Mouse (Mus musculus): ENCODE results near the gene Drg2. TPM values are rescaled to one million over a fixed set of nuclear protein-coding genes. Genes with fewer than 3 reads are reported as not detected.

Drg2 gene
- 100 and 110 TPM in 2 replicates for polyA plus RNA-seq (2015; fragmentation: Nextera tagmentation; extraction: Ambion mirVana)

DNA sequence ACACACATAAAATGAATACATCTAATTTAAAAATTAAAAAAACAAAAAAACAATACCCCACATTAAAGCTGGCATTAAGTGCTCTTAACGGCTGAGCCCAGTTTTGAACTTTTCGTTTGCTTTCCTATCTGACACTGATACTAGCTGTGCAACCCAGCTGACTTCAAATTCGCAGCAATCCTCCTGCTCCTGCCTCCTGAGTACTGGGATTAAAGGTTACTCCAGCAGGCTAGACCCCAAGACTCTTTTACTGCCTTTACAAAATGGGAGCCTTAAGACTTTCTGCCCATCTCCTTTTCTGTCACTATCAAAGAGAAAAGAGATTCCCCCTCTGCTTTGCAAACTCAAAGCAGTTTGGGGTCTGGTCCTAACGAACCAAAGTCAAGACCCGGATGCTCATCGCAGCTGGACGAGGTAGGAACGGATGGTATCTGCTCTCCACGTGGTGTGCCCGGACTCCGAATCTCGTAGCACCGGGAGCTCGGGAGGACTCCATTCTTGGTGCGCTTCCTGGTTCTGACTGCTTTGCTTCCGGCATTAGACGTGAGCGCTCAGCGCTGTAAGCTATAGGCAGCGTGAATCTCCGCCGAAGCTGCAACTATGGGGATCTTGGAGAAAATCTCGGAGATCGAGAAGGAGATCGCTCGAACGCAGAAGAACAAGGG is at the start of gene Drg2:
Gene Drg2, plus strand, starts transcription at position 512 of the 665 bp plus-strand sequence.
- Histone ChIP-seq H3K27me3 (no peaks in the 10 kb centered on the region), H3K4me3 (peak within 1 kb of the TSS; percentile 84), H3K9ac (peak within 1 kb of the TSS; percentile 88), H3K4me2 (peak within 1 kb of the TSS; percentile 97), H3K36me3 (ENCODE audit: poor library complexity, severe bottlenecking) (peaks cover 32% of the 10 kb centered on the region), H3K27ac (peak within 1 kb of the TSS; percentile 10), H3K4me1 (peaks cover 18% of the 10 kb centered on the region), H3K9me3 (replicated peaks) (no peaks in the 10 kb centered on the region)
- 4% methylated on average over 27 of the region's 27 CpGs for WGBS
- ATAC-seq, result peak; percentile 97

DNA sequence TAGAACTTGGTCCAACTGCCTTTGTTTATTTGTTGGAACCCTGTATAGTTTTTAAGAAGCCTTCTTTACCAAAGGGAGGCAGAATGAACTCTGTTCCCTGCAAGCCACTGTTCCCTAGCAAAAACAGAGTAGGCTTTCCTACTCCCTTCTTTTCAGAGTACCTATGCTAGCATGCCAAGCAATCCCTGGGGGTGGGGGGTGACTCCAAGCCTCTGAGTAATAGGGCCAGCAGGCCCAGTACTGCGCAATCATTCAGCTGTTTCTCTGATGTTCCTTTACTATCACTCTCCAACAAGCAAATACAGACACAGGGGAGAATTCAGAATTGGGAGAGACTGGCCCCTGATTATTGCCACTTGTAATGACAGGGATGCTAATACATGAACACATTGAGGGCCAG is 47.8 kb upstream of the Drg2 start:
- H3K9me3 ChIP-seq (replicated peaks), result no peaks in the 10 kb centered on the region
- no peaks in the 10 kb centered on the region for H3K4me1 ChIP-seq
- no peak overlapping the region for H3K9ac ChIP-seq
- H3K27ac ChIP-seq, result no peak overlapping the region
- H3K27me3 ChIP-seq, result no peaks in the 10 kb centered on the region
- no peak for ATAC-seq
- peaks cover 77% of the 10 kb centered on the region for H3K36me3 ChIP-seq (ENCODE audit: poor library complexity, severe bottlenecking)
- no peak overlapping the region for H3K4me3 ChIP-seq
- WGBS, result 100% methylated on average over 1 of the region's 1 CpGs
- no peak overlapping the region for H3K4me2 ChIP-seq

DNA sequence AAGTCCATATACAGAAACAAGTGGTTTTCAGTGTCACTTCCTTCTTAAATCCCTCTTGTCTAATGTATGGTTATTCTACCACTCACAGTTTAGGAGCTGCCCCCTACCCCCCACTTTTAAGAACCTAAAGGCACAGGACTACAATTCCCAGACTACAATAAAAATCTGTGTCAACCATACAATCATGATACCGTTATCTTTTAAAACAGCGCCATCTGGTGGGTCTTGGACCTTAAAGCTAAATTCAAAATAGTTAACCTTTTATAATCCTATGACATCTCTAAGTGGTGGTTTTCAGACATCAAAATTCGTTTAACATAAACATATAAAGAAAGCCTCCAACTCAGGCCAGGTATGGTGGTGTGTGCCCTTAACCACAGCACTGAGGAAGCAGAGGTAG is 42.2 kb upstream of the Drg2 start:
- H3K4me3 ChIP-seq, result no peak overlapping the region
- no peak overlapping the region for H3K4me2 ChIP-seq
- no peak for ATAC-seq
- no peak overlapping the region for H3K27ac ChIP-seq
- H3K9ac ChIP-seq, result no peak overlapping the region
- no peaks in the 10 kb centered on the region for H3K27me3 ChIP-seq
- WGBS, result 14% methylated on average over 3 of the region's 3 CpGs
- peaks cover 23% of the 10 kb centered on the region for H3K4me1 ChIP-seq
- H3K36me3 ChIP-seq (ENCODE audit: poor library complexity, severe bottlenecking), result peaks cover 22% of the 10 kb centered on the region
- H3K9me3 ChIP-seq (replicated peaks), result no peaks in the 10 kb centered on the region

DNA sequence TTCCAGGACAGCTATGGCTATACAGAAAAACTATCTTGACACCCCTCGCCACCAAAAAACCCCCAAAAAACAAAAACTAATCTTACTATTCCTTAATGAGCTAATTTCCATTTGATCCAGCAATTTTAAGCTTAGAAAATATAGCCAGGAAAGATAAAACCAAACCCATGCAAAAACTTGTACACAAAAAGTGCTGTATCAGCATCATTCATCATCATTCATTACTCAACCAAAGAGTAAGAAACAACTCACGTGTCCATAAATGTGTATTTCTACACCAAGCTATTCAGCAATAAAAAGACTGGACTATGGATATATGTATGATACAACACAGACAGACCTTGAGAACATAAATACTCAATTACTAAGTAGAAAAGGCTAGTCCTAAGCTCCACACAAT is 41.5 kb upstream of the Drg2 start:
- H3K27me3 ChIP-seq, result no peaks in the 10 kb centered on the region
- H3K36me3 ChIP-seq (ENCODE audit: poor library complexity, severe bottlenecking), result peaks cover 14% of the 10 kb centered on the region
- H3K4me1 ChIP-seq, result peaks cover 25% of the 10 kb centered on the region
- H3K27ac ChIP-seq, result no peak overlapping the region
- H3K4me3 ChIP-seq, result no peak overlapping the region
- no peak overlapping the region for H3K4me2 ChIP-seq
- ATAC-seq, result no peak
- H3K9me3 ChIP-seq (replicated peaks), result no peaks in the 10 kb centered on the region
- 85% methylated on average over 2 of the region's 2 CpGs for WGBS
- H3K9ac ChIP-seq, result no peak overlapping the region

DNA sequence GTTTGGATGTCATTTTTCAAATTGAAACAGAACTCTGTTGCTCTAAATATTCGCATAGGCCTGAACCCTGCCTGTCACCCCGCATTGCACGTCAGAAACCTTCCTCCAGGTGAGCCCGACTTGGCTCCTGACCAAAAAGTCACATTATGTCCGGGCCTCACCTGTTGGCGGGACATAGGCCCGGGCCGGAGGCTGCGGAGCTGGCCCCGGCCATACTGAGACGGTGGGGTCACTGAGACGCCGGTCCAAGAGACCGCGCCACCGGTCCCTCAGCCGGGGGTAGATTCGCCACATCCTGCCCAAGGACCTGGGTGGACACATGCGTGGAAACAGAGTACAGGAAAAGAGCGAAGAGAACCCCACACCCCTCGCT is 37.8 kb upstream of the Drg2 start:
- no peak for ATAC-seq
- WGBS, result under 1% methylated on average over 21 of the region's 21 CpGs
- peaks cover 47% of the 10 kb centered on the region for H3K4me1 ChIP-seq

DNA sequence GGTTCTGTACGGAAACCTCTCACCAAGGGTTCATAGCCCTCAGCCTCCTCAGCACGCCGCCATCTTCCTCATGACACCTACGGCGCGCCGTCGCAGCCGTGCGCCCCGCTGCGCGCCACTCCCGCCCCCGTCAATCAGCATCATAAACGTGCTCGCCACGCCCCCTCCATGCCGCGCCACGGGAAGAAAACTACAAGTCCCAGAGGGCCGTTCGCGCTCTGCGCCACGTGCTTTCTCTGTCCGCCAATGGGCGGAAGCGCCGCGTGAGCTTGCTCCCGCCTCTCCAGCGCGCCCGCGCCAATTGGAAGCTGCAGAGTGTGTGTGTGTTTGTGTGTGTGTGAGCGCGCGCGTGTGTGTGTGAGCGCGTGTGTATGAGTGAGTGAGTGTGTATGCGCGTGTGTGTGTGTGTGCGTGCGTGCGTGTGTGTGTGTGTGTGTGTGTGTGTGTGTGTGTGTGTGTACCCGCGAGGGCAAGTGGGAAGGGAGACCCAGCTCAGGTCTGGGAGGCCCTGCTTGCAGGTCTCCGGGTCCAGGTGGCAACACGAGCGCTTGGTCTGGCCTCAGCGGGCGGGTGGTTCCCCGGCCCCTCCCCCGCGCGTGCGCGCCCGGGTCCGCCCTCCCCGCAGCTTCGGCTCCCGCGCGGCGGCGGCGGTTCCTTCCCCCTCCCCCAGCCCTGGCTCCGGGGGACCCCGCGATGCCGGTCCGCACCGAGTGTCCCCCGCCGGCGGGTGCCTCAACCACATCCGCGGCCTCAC is 37.3 kb upstream of the Drg2 start, which contains the start of gene Gid4:
Gene Gid4, plus strand, starts transcription at position 183 of the 754 bp plus-strand sequence.
- Histone ChIP-seq H3K36me3 (ENCODE audit: poor library complexity, severe bottlenecking) (no peaks in the 10 kb centered on the region), H3K27ac (peak within 1 kb of the TSS; percentile 82), H3K9me3 (replicated peaks) (no peaks in the 10 kb centered on the region), H3K9ac (peak within 1 kb of the TSS; percentile 94), H3K27me3 (no peaks in the 10 kb centered on the region), H3K4me2 (peak within 1 kb of the TSS; percentile 95), H3K4me3 (peak within 1 kb of the TSS; percentile 86), H3K4me1 (peaks cover 47% of the 10 kb centered on the region)
- ATAC-seq, result peak; percentile 98
- WGBS, result under 1% methylated on average over 51 of the region's 81 CpGs

More for the DNA sequence above, 37.8 kb upstream of the Drg2 start:
- H3K27me3 ChIP-seq, result no peaks in the 10 kb centered on the region
- peak overlapping the region; percentile 86 for H3K4me3 ChIP-seq
- H3K9ac ChIP-seq, result peak overlapping the region; percentile 82
- no peaks in the 10 kb centered on the region for H3K36me3 ChIP-seq (ENCODE audit: poor library complexity, severe bottlenecking)
- H3K27ac ChIP-seq, result peak overlapping the region; percentile 44; the same call in 1 of the 2 replicates
- H3K4me2 ChIP-seq, result peak overlapping the region; percentile 95
- no peaks in the 10 kb centered on the region for H3K9me3 ChIP-seq (replicated peaks)

DNA sequence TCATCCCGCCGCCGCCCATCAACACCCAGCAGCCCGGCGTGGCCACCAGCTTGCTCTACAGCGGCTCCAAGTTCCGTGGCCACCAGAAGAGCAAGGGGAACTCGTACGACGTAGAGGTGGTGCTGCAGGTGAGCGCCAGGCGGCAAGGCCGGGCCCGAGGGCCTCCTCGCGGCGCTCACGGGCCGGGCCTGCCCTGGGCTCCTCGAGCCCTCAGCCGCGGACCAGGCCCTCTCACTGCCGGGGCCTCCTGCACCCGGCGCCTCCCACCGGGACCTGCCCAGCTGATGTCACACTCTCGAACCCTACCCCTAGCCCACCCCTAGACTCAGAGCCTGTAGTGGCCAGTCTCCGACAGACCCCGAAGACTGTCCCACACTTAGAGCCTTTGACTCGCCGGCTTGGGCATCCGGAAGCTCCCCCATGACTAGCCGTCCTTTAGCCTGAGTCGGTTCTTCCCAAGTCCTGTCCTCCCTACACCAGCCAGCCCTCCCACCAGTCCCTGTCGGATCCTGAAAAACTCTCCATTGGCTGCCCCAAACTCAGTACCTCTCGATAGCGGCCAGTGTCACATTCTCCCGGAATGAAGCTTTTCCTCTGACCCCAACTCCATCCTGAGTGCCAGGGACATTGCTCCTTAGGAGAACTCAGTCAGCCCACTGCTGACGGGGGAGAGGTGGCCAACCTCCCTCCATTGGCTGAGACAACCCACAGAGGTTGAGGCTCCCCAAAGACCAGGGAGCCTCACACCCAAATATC is 36.5 kb upstream of the Drg2 start, which contains the start of gene Atpaf2:
Gene Atpaf2, minus strand, starts transcription at position 741 of the 756 bp plus-strand sequence.
- H3K27me3 ChIP-seq, result no peaks in the 10 kb centered on the region
- H3K9me3 ChIP-seq (replicated peaks), result no peaks in the 10 kb centered on the region
- ATAC-seq, result peak; percentile 48
- WGBS, result under 1% methylated on average over 39 of the region's 39 CpGs
- no peaks in the 10 kb centered on the region for H3K36me3 ChIP-seq (ENCODE audit: poor library complexity, severe bottlenecking)
- peak within 1 kb of the TSS; percentile 82 for H3K27ac ChIP-seq
- peak within 1 kb of the TSS; percentile 95 for H3K4me2 ChIP-seq
- peak within 1 kb of the TSS; percentile 86 for H3K4me3 ChIP-seq
- peak within 1 kb of the TSS; percentile 94 for H3K9ac ChIP-seq
- peaks cover 47% of the 10 kb centered on the region for H3K4me1 ChIP-seq

DNA sequence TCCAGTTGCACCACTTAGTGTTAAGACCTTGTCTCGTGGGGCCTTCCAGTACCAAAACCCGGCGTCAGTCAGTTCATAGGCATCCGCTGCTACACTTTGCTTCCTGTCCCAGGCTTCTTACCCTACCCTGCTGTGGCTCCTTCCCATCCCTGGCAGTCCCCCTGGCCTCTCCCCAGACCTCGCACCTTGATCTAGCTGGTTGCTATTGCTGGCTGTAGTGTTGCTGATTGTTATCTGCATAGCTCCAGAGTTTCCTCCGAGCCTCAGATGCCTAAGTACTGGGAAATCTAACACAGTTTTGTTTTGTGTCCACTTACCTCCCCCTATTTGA is 36.0 kb upstream of the Drg2 start:
- H3K4me3 ChIP-seq, result peak overlapping the region; percentile 86
- H3K36me3 ChIP-seq (ENCODE audit: poor library complexity, severe bottlenecking), result no peaks in the 10 kb centered on the region
- H3K27me3 ChIP-seq, result no peaks in the 10 kb centered on the region
- WGBS, result 29% methylated on average over 6 of the region's 6 CpGs
- H3K4me2 ChIP-seq, result peak overlapping the region; percentile 95
- H3K27ac ChIP-seq, result no peak overlapping the region
- peak overlapping the region; percentile 94 for H3K9ac ChIP-seq
- H3K4me1 ChIP-seq, result peaks cover 47% of the 10 kb centered on the region
- no peaks in the 10 kb centered on the region for H3K9me3 ChIP-seq (replicated peaks)
- no peak for ATAC-seq

DNA sequence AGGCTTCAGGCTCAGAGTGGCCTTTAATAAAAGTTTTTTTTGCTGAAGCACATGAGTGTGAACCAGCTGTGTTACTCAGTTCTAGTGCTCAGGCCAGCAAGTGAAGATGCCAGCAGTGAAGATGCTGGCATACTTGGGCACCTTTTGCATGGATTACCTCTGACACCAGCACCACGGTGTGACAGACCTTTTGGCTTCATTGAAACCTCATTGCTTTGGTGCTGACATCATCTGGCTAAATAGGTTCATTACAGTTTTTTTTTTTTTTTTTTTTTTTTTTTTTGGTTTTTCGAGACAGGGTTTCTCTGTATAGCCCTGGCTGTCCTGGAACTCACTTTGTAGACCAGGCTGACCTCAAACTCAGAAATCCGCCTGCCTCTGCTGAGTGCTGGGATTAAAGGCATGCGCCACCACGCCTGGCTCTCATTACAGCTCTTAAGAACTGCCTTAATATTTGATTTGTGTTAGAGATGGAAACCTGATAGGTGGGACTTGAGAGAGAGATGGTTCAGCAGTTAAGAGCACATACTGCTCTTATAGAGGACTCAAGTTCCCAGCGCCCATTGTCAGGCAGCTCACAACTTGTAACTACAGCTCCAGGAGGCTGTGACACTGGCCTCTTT is 32.2 kb upstream of the Drg2 start:
- Histone ChIP-seq H3K36me3 (ENCODE audit: poor library complexity, severe bottlenecking) (peaks cover under 1% of the 10 kb centered on the region; the same call in 1 of the 2 replicates), H3K9ac (no peak overlapping the region), H3K4me3 (no peak overlapping the region), H3K27me3 (no peaks in the 10 kb centered on the region), H3K27ac (no peak overlapping the region), H3K9me3 (replicated peaks) (no peaks in the 10 kb centered on the region), H3K4me1 (peaks cover 23% of the 10 kb centered on the region), H3K4me2 (no peak overlapping the region)
- ATAC-seq, result no peak
- WGBS, result 63% methylated on average over 6 of the region's 6 CpGs

DNA sequence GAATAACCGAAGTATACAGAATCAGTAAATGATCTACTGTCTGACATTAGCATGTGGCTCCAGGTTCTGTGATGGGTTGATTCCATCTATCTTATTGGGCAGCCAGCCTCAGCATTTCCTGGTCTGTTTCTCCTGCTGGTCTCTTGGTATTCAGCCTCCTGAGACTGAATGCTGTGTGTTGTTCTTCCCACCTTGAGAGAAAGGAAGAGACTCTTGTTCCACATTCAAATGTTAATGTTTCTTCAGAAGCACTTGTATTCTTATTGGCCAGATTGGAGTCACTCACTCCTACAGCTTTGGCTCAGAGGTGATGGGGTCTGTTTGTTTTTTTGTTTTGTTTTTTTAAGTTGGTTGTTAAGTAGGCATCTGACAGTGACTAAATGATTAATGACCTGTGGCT is 31.4 kb upstream of the Drg2 start:
- Histone ChIP-seq H3K27me3 (no peaks in the 10 kb centered on the region), H3K9ac (no peak overlapping the region), H3K4me1 (peaks cover 21% of the 10 kb centered on the region), H3K9me3 (replicated peaks) (no peaks in the 10 kb centered on the region), H3K27ac (no peak overlapping the region), H3K36me3 (ENCODE audit: poor library complexity, severe bottlenecking) (peaks cover 9% of the 10 kb centered on the region; the same call in 1 of the 2 replicates), H3K4me3 (no peak overlapping the region), H3K4me2 (no peak overlapping the region)
- 45% methylated on average over 1 of the region's 1 CpGs for WGBS
- no peak for ATAC-seq

DNA sequence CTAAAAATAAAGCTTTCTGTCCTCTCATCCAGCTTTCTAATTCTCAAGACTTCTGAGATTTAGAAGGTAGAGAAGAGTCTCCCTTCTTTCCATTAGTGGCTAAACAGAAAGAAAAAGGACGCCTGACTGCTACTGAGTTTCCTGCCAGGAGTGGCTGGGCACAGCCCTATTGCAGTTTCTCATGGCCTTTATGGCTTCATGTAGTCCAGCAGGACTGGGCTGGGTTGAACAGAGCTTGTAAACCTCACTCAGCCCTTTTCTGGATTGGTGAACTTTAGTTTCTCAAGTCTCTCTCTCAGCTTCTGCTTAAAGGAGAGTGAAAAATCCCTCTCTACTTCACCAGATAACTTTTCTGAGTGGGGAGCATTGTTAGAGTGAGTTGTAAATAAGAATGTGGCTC is 28.0 kb upstream of the Drg2 start:
- no peaks in the 10 kb centered on the region for H3K9me3 ChIP-seq (replicated peaks)
- H3K9ac ChIP-seq, result no peak overlapping the region
- peaks cover 17% of the 10 kb centered on the region; the same call in 1 of the 2 replicates for H3K36me3 ChIP-seq (ENCODE audit: poor library complexity, severe bottlenecking)
- no peak overlapping the region for H3K4me2 ChIP-seq
- no peak overlapping the region for H3K4me3 ChIP-seq
- H3K27ac ChIP-seq, result no peak overlapping the region
- H3K27me3 ChIP-seq, result no peaks in the 10 kb centered on the region
- H3K4me1 ChIP-seq, result no peaks in the 10 kb centered on the region
- 81% methylated on average over 1 of the region's 1 CpGs for WGBS
- no peak for ATAC-seq

Measured in forebrain, embryonic 13.5 days (tissue).